Mouse (Mus musculus): Measurements from ENCODE around the gene Brap. TPM values are rescaled to one million over a fixed set of nuclear protein-coding genes. Genes with fewer than 3 reads are reported as not detected.
"Not testable (repeated sequence)": the region's sequence is repeated elsewhere in the genome, so short reads cannot be mapped to it uniquely, and the experiment has no call there.

Gene Brap
- polyA plus RNA-seq, 1 experiment = 31.9 TPM

GRCm38 (mm10) chr5:121623241-121623640, 37.1 kb upstream of the Brap start:
- Histone ChIP-seq H3K27ac (ENCODE audit: insufficient read depth, low read length) (no peak overlapping the region), H3K36me3 (ENCODE audit: control insufficient read depth, insufficient read depth, low read length, poor library complexity, severe bottlenecking) (no peaks in the 10 kb centered on the region), H3K4me1 (ENCODE audit: control insufficient read depth, insufficient read depth, low read length) (no peaks in the 10 kb centered on the region), H3K9me3 (replicated peaks; ENCODE audit: control insufficient read depth, insufficient read depth, low read length, poor library complexity, severe bottlenecking) (no peaks in the 10 kb centered on the region), H3K9ac (ENCODE audit: low read depth, poor library complexity, severe bottlenecking) (no peak overlapping the region), H3K4me3 (ENCODE audit: low read depth, low read length) (no peak overlapping the region), H3K27me3 (ENCODE audit: control insufficient read depth, insufficient read depth, low read length, poor library complexity, severe bottlenecking) (no peaks in the 10 kb centered on the region)
- no peak for TF ChIP-seq POLR2A (IDR thresholded peaks at IDR 0.05; ENCODE audit: insufficient read depth, low read length)

GRCm38 (mm10) chr5:121627871-121628270, 32.5 kb upstream of the Brap start:
- H3K9me3 ChIP-seq (replicated peaks; ENCODE audit: control insufficient read depth, insufficient read depth, low read length, poor library complexity, severe bottlenecking) = no peaks in the 10 kb centered on the region
- no peak overlapping the region for H3K4me3 ChIP-seq (ENCODE audit: low read depth, low read length)
- H3K9ac ChIP-seq (ENCODE audit: low read depth, poor library complexity, severe bottlenecking) = no peak overlapping the region
- no peaks in the 10 kb centered on the region for H3K27me3 ChIP-seq (ENCODE audit: control insufficient read depth, insufficient read depth, low read length, poor library complexity, severe bottlenecking)
- no peaks in the 10 kb centered on the region for H3K36me3 ChIP-seq (ENCODE audit: control insufficient read depth, insufficient read depth, low read length, poor library complexity, severe bottlenecking)
- H3K4me1 ChIP-seq (ENCODE audit: control insufficient read depth, insufficient read depth, low read length) = no peaks in the 10 kb centered on the region
- no peak for TF ChIP-seq POLR2A (IDR thresholded peaks at IDR 0.05; ENCODE audit: insufficient read depth, low read length)
- peak; percentile 88 for TF ChIP-seq CTCF (IDR thresholded peaks at IDR 0.05; ENCODE audit: low read depth, low read length)
- no peak overlapping the region for H3K27ac ChIP-seq (ENCODE audit: insufficient read depth, low read length)

- peak; percentile 51 for TF ChIP-seq CTCF (IDR thresholded peaks at IDR 0.05; ENCODE audit: low read depth, low read length)
- not testable (repeated sequence) for H3K4me3 ChIP-seq (ENCODE audit: low read depth, low read length); H3K27me3 ChIP-seq (ENCODE audit: control insufficient read depth, insufficient read depth, low read length, poor library complexity, severe bottlenecking); H3K27ac ChIP-seq (ENCODE audit: insufficient read depth, low read length); H3K9ac ChIP-seq (ENCODE audit: low read depth, poor library complexity, severe bottlenecking); H3K4me1 ChIP-seq (ENCODE audit: control insufficient read depth, insufficient read depth, low read length); H3K9me3 ChIP-seq (replicated peaks; ENCODE audit: control insufficient read depth, insufficient read depth, low read length, poor library complexity, severe bottlenecking); H3K36me3 ChIP-seq (ENCODE audit: control insufficient read depth, insufficient read depth, low read length, poor library complexity, severe bottlenecking)
Observed at GRCm38 (mm10) chr5:121631106-121631647, 29.2 kb upstream of the Brap start.

GRCm38 (mm10) chr5:121632804-121633203, 27.6 kb upstream of the Brap start:
- Histone ChIP-seq H3K4me1 (ENCODE audit: control insufficient read depth, insufficient read depth, low read length) (peaks cover 3% of the 10 kb centered on the region), H3K9ac (ENCODE audit: low read depth, poor library complexity, severe bottlenecking) (no peak overlapping the region), H3K4me3 (ENCODE audit: low read depth, low read length) (no peak overlapping the region), H3K27ac (ENCODE audit: insufficient read depth, low read length) (no peak overlapping the region), H3K36me3 (ENCODE audit: control insufficient read depth, insufficient read depth, low read length, poor library complexity, severe bottlenecking) (no peaks in the 10 kb centered on the region), H3K9me3 (replicated peaks; ENCODE audit: control insufficient read depth, insufficient read depth, low read length, poor library complexity, severe bottlenecking) (no peaks in the 10 kb centered on the region), H3K27me3 (ENCODE audit: control insufficient read depth, insufficient read depth, low read length, poor library complexity, severe bottlenecking) (no peaks in the 10 kb centered on the region)
- TF ChIP-seq POLR2A (IDR thresholded peaks at IDR 0.05; ENCODE audit: insufficient read depth, low read length) (no peak), EP300 (IDR thresholded peaks at IDR 0.05; ENCODE audit: insufficient read depth, low read depth, low read length) (no peak), CTCF (IDR thresholded peaks at IDR 0.05; ENCODE audit: low read depth, low read length) (no peak)

- H3K4me3 ChIP-seq (ENCODE audit: low read depth, low read length) = no peak overlapping the region
- no peaks in the 10 kb centered on the region for H3K9me3 ChIP-seq (replicated peaks; ENCODE audit: control insufficient read depth, insufficient read depth, low read length, poor library complexity, severe bottlenecking)
- H3K36me3 ChIP-seq (ENCODE audit: control insufficient read depth, insufficient read depth, low read length, poor library complexity, severe bottlenecking) = no peaks in the 10 kb centered on the region
- peaks cover 3% of the 10 kb centered on the region for H3K4me1 ChIP-seq (ENCODE audit: control insufficient read depth, insufficient read depth, low read length)
- no peak overlapping the region for H3K9ac ChIP-seq (ENCODE audit: low read depth, poor library complexity, severe bottlenecking)
- no peaks in the 10 kb centered on the region for H3K27me3 ChIP-seq (ENCODE audit: control insufficient read depth, insufficient read depth, low read length, poor library complexity, severe bottlenecking)
- TF ChIP-seq EP300 (IDR thresholded peaks at IDR 0.05; ENCODE audit: insufficient read depth, low read depth, low read length) (no peak), POLR2A (IDR thresholded peaks at IDR 0.05; ENCODE audit: insufficient read depth, low read length) (no peak)
- H3K27ac ChIP-seq (ENCODE audit: insufficient read depth, low read length) = no peak overlapping the region
Observed at GRCm38 (mm10) chr5:121634668-121635067, 25.7 kb upstream of the Brap start.

- H3K9me3 ChIP-seq (replicated peaks; ENCODE audit: control insufficient read depth, insufficient read depth, low read length, poor library complexity, severe bottlenecking) = no peaks in the 10 kb centered on the region
- TF ChIP-seq EP300 (IDR thresholded peaks at IDR 0.05; ENCODE audit: insufficient read depth, low read depth, low read length) = no peak
- no peak for TF ChIP-seq POLR2A (IDR thresholded peaks at IDR 0.05; ENCODE audit: insufficient read depth, low read length)
- no peak for TF ChIP-seq CTCF (IDR thresholded peaks at IDR 0.05; ENCODE audit: low read depth, low read length)
- H3K4me1 ChIP-seq (ENCODE audit: control insufficient read depth, insufficient read depth, low read length) = peaks cover 3% of the 10 kb centered on the region
- no peaks in the 10 kb centered on the region for H3K36me3 ChIP-seq (ENCODE audit: control insufficient read depth, insufficient read depth, low read length, poor library complexity, severe bottlenecking)
- H3K27ac ChIP-seq (ENCODE audit: insufficient read depth, low read length) = no peak overlapping the region
- no peak overlapping the region for H3K4me3 ChIP-seq (ENCODE audit: low read depth, low read length)
- no peaks in the 10 kb centered on the region for H3K27me3 ChIP-seq (ENCODE audit: control insufficient read depth, insufficient read depth, low read length, poor library complexity, severe bottlenecking)
- no peak overlapping the region for H3K9ac ChIP-seq (ENCODE audit: low read depth, poor library complexity, severe bottlenecking)
Observed at GRCm38 (mm10) chr5:121637296-121637695, 23.1 kb upstream of the Brap start.
